Mouse (Mus musculus) midbrain, embryonic 15.5 days (tissue): ENCODE results near the gene Dvl1. TPM values are rescaled to one million over a fixed set of nuclear protein-coding genes. Genes with fewer than 3 reads are reported as not detected.

ENCODE experiments used
- ATAC-seq: fragments of 200-750 bp; cut with Nextera tagmentation; replicated peaks from 2 replicates; pipeline ENCODE4 v1.8.0; 2017; ENCODE audit warnings: moderate TSS enrichment
- H3K27ac ChIP-seq: fragments of 300-500 bp; sonication (generic); 2 replicates; pipeline ENCODE4 v1.5.1; 2015; ENCODE audit warnings: mild to moderate bottlenecking, inconsistent platforms
- H3K27me3 ChIP-seq: fragments of 300-500 bp; sonication (generic); replicated peaks from 2 replicates; pipeline ENCODE4 v1.6.1; 2015; ENCODE audit warnings: inconsistent platforms
- H3K36me3 ChIP-seq: fragments of 300-500 bp; sonication (generic); replicated peaks from 2 replicates; pipeline ENCODE4 v1.6.1; 2015; ENCODE audit warnings: inconsistent platforms
- H3K4me1 ChIP-seq: fragments of 300-500 bp; sonication (generic); 2 replicates; pipeline ENCODE4 v1.6.1; 2015; ENCODE audit warnings: inconsistent platforms
- H3K4me2 ChIP-seq: fragments of 300-500 bp; sonication (generic); 2 replicates; pipeline ENCODE4 v1.6.1; 2015; ENCODE audit warnings: inconsistent platforms, mild to moderate bottlenecking, moderate library complexity
- H3K4me3 ChIP-seq: fragments of 300-500 bp; sonication (generic); 2 replicates; pipeline ENCODE4 v1.5.1; 2015; ENCODE audit warnings: mild to moderate bottlenecking, inconsistent platforms
- H3K9ac ChIP-seq: fragments of 300-500 bp; sonication (generic); 2 replicates; pipeline ENCODE4 v1.6.1; 2015; ENCODE audit warnings: mild to moderate bottlenecking, inconsistent platforms
- H3K9me3 ChIP-seq: fragments of 300-500 bp; sonication (generic); 2 replicates; pipeline ENCODE4 v1.6.1; 2016; ENCODE audit warnings: inconsistent platforms
- WGBS: fragments of 180-500 bp; shearing (Covaris S2); methylation state at CpG from one replicate; pipeline ENCODE4 v1.1.7; 2015; ENCODE audit warnings: mixed read lengths; 5-methylcytosine and 5-hydroxymethylcytosine counted together
- polyA plus RNA-seq: library from polyadenylated mRNA; unstranded; fragments of >200 nt; fragmentation: Nextera tagmentation; extraction: Ambion mirVana; gene quantifications from 2 replicates; pipeline ENCODE4 v1.2.1, GENCODE M21; 2015

The Dvl1 gene
- polyA plus RNA-seq, result 30.9 and 37.0 TPM in 2 replicates

DNA sequence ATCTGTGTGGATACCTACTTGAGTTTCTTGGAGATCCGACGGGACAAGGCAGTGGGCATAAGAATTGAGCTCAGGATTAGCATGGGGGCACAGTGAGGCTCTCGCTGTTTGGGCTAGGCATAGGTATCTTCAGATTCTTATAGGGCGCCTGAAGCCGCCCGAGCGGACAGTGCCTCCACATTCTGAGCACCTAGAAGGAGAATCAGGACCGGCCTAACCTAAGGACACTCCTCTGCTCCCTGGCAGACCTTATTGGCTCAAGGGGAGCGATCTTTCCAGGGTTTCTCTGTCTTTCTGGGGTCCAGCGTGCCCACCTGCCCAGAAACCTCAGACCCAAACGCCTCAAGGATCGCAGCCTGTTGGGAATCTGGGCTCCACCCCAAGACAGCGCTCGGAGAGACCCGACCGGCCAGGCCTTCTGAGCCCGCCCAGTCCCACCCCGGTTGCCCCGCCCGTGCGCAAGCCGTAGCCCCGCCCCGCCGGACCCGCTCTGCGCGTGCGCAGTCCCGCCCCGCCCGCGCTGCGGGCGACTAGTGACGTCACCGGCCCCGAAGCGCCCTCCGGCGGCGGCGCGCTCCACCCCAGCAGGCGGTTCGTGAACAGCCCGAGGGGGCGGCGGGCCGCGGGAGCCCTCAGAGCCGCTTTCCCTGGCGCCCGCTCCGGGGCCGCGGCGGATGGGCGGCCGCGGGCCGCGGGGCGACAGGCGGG lies at the start of gene Dvl1:
Gene Dvl1 (plus strand): TSS at position 532 of the 708 bp plus-strand sequence.
- 2% methylated on average over 65 of the region's 65 CpGs for WGBS
- H3K9ac ChIP-seq, result peak within 1 kb of the TSS; percentile 97

GRCm38 (mm10) chr4:155802075-155802474 lies 45.1 kb upstream of the Dvl1 start:
- no peaks in the 10 kb centered on the region for H3K27me3 ChIP-seq
- H3K9me3 ChIP-seq, result no peaks in the 10 kb centered on the region
- H3K9ac ChIP-seq, result no peak overlapping the region
- H3K4me1 ChIP-seq, result peaks cover 22% of the 10 kb centered on the region
- WGBS, result 88% methylated on average over 1 of the region's 1 CpGs
- H3K4me3 ChIP-seq, result no peak overlapping the region
- no peaks in the 10 kb centered on the region; the same call in 1 of the 2 replicates for H3K36me3 ChIP-seq
- H3K27ac ChIP-seq, result no peak overlapping the region
- no peak for ATAC-seq
- H3K4me2 ChIP-seq, result no peak overlapping the region

More for the DNA sequence above, at the start of gene Dvl1:
- peaks cover 53% of the 10 kb centered on the region for H3K4me1 ChIP-seq
- peak; percentile 87 for ATAC-seq
- no peaks in the 10 kb centered on the region for H3K36me3 ChIP-seq
- peak within 1 kb of the TSS; percentile 82 for H3K4me2 ChIP-seq
- H3K27me3 ChIP-seq, result peaks cover 4% of the 10 kb centered on the region; the same call in 1 of the 2 replicates
- H3K4me3 ChIP-seq, result peak within 1 kb of the TSS; percentile 94
- no peaks in the 10 kb centered on the region for H3K9me3 ChIP-seq
- H3K27ac ChIP-seq, result peak within 1 kb of the TSS; percentile 87

DNA sequence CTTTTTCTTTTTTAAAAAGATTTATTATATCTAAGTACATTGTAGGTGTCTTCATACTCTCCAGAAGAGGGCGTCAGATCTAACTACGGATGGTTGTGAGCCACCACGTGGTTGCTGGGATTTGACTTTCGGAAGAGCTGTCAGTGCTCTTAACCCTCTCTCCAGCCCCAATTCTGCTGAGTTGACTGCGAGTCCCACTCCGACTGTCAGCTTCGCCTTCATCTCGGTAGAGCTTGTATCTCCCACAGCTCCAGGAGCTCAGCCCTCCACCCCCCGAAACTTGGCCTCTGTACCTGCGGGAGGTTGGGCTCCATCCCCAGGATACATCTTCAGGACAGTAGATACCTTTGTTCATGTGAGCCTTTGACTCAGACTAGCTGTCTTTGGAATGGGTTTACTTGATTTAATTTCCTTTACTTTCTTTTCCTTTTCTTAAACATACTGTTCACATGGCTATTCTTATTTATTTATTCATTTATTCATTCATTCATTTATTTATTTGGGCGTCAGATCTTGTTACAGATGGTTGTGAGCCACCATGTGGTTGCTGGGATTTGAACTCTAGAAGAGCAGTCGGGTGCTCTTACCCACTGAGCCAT lies 44.4 kb upstream of the Dvl1 start, which contains the start of gene Mrpl20:
Gene Mrpl20 (plus strand): TSS at position 138 of the 599 bp plus-strand sequence.
- peaks cover 6% of the 10 kb centered on the region for H3K36me3 ChIP-seq
- H3K27me3 ChIP-seq, result no peaks in the 10 kb centered on the region
- peaks cover 22% of the 10 kb centered on the region for H3K4me1 ChIP-seq
- peak within 1 kb of the TSS; percentile 80 for H3K9ac ChIP-seq
- H3K4me3 ChIP-seq, result peak within 1 kb of the TSS; percentile 87
- H3K27ac ChIP-seq, result peak within 1 kb of the TSS; percentile 80
- peak within 1 kb of the TSS; percentile 59 for H3K4me2 ChIP-seq
- 10% methylated on average over 12 of the region's 12 CpGs for WGBS
- H3K9me3 ChIP-seq, result no peaks in the 10 kb centered on the region
- ATAC-seq, result peak; percentile 59

DNA sequence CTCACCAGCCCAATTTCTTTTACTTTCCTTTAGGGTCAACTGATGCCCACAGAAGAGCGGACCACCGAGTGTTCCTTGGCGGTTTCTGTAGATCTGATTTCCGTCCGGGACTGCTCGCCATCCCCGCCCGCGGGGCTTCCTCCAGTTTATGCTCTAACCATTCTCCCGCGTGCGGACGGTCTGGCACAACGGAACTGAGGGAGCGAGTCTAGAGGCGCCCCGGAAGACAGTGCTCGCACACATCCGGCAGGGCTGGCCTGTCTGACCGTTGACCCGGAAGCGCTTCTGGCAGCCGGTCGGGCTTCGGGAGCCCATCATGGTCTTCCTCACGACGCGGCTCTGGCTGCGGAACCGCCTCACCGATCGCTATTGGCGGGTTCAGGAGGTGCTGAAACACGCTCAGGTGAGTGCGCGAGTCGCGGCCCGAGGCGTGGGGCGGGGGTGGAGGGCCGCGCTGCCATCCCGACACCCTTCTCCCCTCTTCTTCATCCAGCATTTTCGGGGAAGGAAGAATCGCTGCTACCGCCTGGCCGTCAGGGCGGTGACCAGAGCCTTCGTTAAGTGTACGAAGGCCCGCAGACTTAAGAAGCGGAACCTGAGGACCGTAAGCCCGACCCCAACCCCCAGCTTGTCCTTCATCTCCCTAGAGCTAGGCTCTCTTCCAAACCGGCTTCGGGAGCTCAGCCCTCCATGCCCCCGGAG lies 43.7 kb upstream of the Dvl1 start:
- H3K4me2 ChIP-seq, result peak overlapping the region; percentile 59
- peaks cover 13% of the 10 kb centered on the region for H3K36me3 ChIP-seq
- under 1% methylated on average over 58 of the region's 58 CpGs for WGBS
- peak overlapping the region; percentile 87 for H3K4me3 ChIP-seq
- H3K4me1 ChIP-seq, result peaks cover 22% of the 10 kb centered on the region
- peak overlapping the region; percentile 80 for H3K27ac ChIP-seq
- peak; percentile 97 for ATAC-seq
- H3K9me3 ChIP-seq, result no peaks in the 10 kb centered on the region
- no peaks in the 10 kb centered on the region for H3K27me3 ChIP-seq
- peak overlapping the region; percentile 80 for H3K9ac ChIP-seq

DNA sequence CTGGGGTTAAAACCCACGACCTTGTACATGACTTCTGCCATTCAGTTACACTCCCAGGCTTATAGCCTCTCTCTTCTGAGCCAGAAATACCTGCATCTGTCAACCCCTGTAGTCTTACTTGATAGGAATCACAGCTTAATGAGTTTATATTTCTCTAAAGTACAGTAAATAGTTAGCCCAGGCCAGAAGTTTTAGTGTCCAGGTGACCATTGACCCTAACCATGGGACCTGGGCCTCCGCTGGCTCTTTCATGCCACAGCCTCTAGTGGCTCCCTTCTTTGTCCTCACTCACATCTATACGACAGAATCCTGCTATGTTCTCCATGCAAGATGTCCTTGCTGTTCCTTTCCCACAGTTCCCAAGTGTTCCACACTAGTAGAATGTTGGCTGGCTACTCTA lies 39.4 kb upstream of the Dvl1 start:
- ATAC-seq, result no peak
- WGBS, result 90% methylated on average over 3 of the region's 3 CpGs
- H3K9ac ChIP-seq, result no peak overlapping the region
- H3K4me1 ChIP-seq, result peaks cover 27% of the 10 kb centered on the region
- no peaks in the 10 kb centered on the region for H3K27me3 ChIP-seq
- H3K9me3 ChIP-seq, result no peaks in the 10 kb centered on the region
- H3K4me2 ChIP-seq, result no peak overlapping the region
- H3K4me3 ChIP-seq, result no peak overlapping the region
- H3K27ac ChIP-seq, result no peak overlapping the region
- peaks cover 32% of the 10 kb centered on the region for H3K36me3 ChIP-seq

GRCm38 (mm10) chr4:155811929-155812664 lies 35.1 kb upstream of the Dvl1 start, which contains the start of gene Ccnl2:
Gene Ccnl2 (plus strand): TSS chr4:155812489.
- under 1% methylated on average over 55 of the region's 60 CpGs for whole genome bisulfite sequencing
- H3K4me1 ChIP-seq, result peaks cover 26% of the 10 kb centered on the region
- H3K9ac ChIP-seq, result peak within 1 kb of the TSS; percentile 88
- peak within 1 kb of the TSS; percentile 89 for H3K27ac ChIP-seq
- ATAC-seq, result peak; percentile 99
- H3K9me3 ChIP-seq, result no peaks in the 10 kb centered on the region
- peak within 1 kb of the TSS; percentile 71 for H3K4me2 ChIP-seq
- H3K27me3 ChIP-seq, result no peaks in the 10 kb centered on the region
- H3K36me3 ChIP-seq, result peaks cover 38% of the 10 kb centered on the region
- H3K4me3 ChIP-seq, result peak within 1 kb of the TSS; percentile 89

DNA sequence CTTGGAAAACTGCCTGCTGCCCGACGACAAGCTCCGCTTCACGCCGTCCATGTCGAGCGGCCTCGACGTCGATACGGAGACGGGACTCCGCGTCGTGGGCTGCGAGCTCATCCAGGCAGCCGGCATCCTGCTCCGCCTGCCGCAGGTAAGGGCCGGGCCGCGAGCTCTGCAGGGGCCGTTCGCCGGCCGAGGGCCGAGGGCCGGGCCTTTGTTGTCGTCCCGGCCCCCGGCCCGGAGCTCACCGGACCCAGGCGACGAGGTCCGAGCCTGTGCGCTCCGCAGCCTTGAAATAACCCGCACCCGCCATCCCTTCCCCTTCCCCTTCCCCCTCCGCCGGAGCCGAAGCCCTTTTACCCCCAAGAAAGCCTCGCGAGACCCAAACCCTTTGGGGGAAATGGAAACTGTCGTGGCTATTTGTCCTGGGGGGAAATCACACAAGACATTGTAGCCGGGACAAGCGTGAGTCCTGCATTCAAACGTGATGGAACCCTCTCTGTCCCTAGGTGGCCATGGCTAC lies 34.5 kb upstream of the Dvl1 start:
- Histone ChIP-seq H3K4me2 (peak overlapping the region; percentile 65), H3K27ac (peak overlapping the region; percentile 89), H3K9me3 (no peaks in the 10 kb centered on the region), H3K4me1 (peaks cover 26% of the 10 kb centered on the region), H3K36me3 (peaks cover 38% of the 10 kb centered on the region), H3K9ac (peak overlapping the region; percentile 88), H3K27me3 (no peaks in the 10 kb centered on the region), H3K4me3 (peak overlapping the region; percentile 89)
- peak; percentile 61 for ATAC-seq
- under 1% methylated on average over 49 of the region's 49 CpGs for WGBS

DNA sequence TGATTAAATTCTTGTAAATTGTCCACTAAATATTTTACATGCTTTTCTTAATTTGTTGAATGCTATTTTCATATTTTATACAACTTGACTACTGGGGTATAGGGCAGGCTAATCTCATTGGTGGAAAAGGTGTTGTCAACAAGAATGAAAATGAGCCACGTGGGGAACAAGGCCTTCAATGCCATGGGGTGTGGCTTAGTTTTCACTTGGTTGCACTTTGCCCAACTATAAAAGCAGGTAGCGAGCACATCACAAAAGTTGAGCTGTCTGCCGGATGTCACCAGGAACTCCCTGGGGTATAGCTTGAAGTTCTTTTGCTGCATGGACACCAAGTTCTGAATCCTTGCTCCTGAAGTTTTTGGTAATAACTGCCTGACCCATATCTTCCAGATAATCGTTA lies 29.7 kb upstream of the Dvl1 start:
- Histone ChIP-seq H3K4me3 (no peak overlapping the region), H3K9me3 (no peaks in the 10 kb centered on the region), H3K9ac (no peak overlapping the region), H3K27ac (no peak overlapping the region), H3K4me2 (no peak overlapping the region), H3K36me3 (peaks cover 56% of the 10 kb centered on the region), H3K4me1 (peaks cover 18% of the 10 kb centered on the region), H3K27me3 (no peaks in the 10 kb centered on the region)
- no peak for ATAC-seq
- 85% methylated on average over 4 of the region's 4 CpGs for WGBS

- no peak overlapping the region for H3K9ac ChIP-seq
These were observed 26.2 kb upstream of the Dvl1 start for GRCm38 (mm10) chr4:155821025-155821424.

GRCm38 (mm10) chr4:155823443-155823842 lies 23.8 kb upstream of the Dvl1 start:
- H3K27ac ChIP-seq, result no peak overlapping the region
- no peak for ATAC-seq
- H3K4me1 ChIP-seq, result no peaks in the 10 kb centered on the region
- no peak overlapping the region for H3K4me3 ChIP-seq
- 96% methylated on average over 16 of the region's 16 CpGs for WGBS
- no peaks in the 10 kb centered on the region for H3K9me3 ChIP-seq
- no peak overlapping the region for H3K9ac ChIP-seq
- H3K27me3 ChIP-seq, result no peaks in the 10 kb centered on the region
- H3K4me2 ChIP-seq, result no peak overlapping the region
- H3K36me3 ChIP-seq, result peaks cover 72% of the 10 kb centered on the region

More at GRCm38 (mm10) chr4:155821025-155821424, 26.2 kb upstream of the Dvl1 start:
- Histone ChIP-seq H3K9me3 (no peaks in the 10 kb centered on the region), H3K27me3 (no peaks in the 10 kb centered on the region), H3K4me2 (no peak overlapping the region), H3K36me3 (peaks cover 80% of the 10 kb centered on the region), H3K4me3 (no peak overlapping the region), H3K27ac (no peak overlapping the region), H3K4me1 (no peaks in the 10 kb centered on the region)
- ATAC-seq, result no peak
- WGBS, result 80% methylated on average over 7 of the region's 7 CpGs

- Histone ChIP-seq H3K36me3 (peaks cover 12% of the 10 kb centered on the region), H3K9ac (no peak overlapping the region), H3K4me3 (no peak overlapping the region), H3K4me2 (no peak overlapping the region), H3K4me1 (peaks cover 29% of the 10 kb centered on the region), H3K27ac (no peak overlapping the region), H3K27me3 (no peaks in the 10 kb centered on the region), H3K9me3 (no peaks in the 10 kb centered on the region)
- 92% methylated on average over 4 of the region's 4 CpGs for WGBS
- no peak for ATAC-seq
These were observed 17.3 kb upstream of the Dvl1 start for GRCm38 (mm10) chr4:155829866-155830265.
